Mouse (Mus musculus) spleen, postnatal 10 days (tissue): Measurements from ENCODE around the gene Faf1.

Source experiments
- DNase-seq, 2 experiments: peaks; one replicate each; pipeline ENCODE4 v3.0.0; 2021 to 2022; ENCODE audit warnings: low spot score in 2 of 2

Gene Faf1

DNA sequence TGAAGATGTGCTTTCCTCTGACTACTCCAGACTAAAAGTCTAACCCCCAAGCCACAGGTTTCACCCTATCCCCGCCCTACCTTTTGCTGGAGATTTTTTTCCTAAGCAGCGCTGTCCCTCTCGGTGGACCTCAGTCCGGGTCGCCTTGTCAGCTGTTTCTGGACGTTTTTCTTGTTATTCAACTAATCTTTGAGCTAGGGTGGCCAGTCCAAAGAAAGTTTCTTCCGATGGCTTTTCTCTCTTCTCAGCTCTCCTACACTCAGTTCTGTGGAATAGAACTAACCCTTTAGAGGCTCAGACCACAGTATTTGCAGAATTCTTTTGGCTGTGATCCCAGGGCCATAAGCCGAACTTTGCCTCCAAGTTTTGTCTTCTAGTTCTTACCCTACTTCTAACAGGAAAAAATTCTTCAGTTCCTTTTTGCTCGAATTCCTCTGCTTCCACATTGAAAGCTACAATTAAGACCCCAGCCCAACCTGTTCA, 302.5 kb downstream of the Faf1 start:
- no peak for DNase-seq

GRCm38 (mm10) chr4:109979461-109980320, 303.3 kb downstream of the Faf1 start:
- no peak for DNase-seq

DNA sequence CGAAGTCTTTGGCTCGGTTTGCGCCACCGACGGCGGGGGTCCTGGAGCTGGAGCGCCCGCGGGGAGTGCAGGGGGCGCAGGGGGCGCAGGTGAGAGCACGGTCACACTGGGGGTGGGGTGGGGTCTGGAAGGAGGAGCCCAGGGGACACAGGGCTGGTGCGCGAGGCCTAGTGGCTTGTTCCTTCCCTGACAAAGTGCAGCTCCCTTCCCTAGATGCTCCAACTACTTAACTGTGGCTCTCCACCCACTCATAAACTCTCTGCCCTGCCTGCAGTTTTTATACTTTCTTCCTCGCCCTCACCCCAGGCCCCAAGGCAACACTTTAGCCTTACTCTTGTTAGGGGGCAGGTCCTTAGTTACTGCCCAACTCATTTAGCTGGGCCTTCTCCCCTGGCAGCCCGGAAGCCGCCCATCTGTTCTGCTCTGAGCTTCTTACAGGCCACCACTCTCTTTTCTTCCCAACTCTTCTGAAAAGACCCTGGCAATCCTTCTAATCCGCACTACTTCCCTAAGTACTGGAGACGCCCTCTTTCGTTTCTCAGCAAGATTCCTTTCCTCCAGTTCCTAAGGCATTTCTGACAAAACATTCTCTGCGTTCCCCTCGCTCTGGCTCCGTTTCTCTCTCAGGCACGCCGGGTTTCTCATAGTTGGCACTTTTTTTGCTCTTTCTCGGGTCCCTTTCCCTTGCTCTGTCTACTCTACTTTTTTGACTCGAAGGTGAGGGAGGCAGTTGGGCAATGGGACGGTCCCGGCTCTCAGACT, 304.1 kb downstream of the Faf1 start:
- DNase-seq = no peak

- DNase-seq = peak in 1 of 2 experiments; percentile 21
These were observed 304.9 kb downstream of the Faf1 start for GRCm38 (mm10) chr4:109981083-109981870.

DNA sequence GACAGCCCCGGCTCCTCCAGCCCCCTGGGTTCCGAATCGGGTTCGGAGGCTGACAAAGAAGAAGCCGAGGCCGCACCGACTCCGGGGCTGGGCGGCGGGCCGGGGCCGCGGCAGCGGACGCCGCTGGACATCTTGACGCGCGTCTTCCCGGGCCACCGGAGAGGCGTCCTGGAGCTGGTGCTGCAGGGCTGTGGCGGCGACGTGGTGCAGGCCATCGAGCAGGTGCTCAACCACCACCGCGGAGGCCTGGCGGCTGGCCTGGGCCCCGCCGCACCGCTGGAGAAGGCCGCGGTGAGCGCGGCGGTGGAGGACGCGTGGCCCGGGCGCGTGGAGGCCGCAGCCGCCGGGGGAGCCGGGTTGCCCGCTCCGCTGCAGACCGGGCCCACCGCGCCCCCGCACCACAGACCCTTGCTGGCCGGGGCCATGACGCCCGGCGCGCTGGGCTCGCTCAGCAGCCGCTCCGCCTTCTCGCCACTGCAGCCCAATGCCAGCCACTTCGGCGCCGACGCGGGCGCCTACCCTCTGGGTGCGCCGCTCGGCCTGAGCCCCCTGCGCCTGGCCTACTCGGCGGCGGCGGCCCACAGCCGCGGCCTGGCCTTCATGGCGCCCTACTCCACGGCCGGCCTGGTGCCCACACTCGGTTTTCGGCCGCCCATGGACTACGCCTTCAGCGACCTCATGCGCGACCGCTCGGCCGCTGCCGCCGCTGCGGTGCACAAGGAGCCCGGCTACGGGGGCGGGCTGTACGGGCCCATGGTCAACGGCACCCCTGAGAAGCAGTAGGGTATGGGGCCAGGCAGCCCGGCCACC, 305.7 kb downstream of the Faf1 start:
- no peak for DNase-seq

DNA sequence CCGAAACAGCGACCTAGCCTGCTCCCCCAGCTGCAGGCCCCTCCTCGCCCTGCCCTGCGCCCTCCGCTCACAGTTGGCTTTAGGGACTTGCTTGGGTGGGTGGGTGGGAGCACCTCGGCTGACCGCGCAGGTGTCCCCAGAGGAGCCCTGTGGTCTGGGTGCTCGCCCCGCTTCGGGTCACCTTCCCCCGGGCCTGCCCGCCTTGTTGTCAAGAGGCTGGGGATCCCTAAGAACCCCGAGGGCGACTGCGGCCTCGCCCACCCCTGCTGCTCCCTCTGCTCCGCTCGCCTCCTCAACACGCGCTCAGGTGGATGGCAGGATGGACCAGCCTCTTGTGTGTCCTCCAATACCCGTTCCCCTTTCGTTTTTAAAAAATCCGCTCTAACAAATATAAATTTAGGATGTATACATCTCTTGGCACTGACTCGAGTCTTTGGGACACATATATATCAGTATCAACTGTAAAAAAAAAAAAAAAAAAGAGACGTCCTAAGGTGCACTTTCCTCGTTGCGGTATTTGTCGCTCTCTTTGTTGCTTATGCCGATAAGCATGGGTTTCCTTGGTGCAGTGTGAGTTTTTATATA, 306.4 kb downstream of the Faf1 start:
- no peak for DNase-seq

- no peak for DNase-seq
These were observed 307.1 kb downstream of the Faf1 start for GRCm38 (mm10) chr4:109983281-109984001.

DNA sequence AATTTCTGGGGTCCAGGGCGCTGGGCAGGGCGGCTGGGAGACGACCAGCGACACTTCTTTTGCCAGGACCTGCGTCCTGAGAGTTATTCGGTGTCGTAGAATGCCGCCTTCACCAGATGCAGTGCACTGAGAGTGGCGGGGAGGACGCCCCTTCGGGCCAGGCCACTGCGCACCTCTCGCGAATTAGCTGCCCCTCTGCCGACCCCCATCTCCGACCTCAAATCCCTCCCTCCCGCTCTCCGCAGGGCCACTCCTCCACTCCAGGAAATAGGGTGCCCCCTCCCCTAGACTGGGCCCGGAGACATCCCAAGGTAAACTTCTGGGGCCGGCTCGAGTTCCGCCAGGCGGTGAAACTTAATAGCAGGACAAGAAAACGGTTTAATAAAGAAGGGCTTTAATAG, 307.6 kb downstream of the Faf1 start:
- no peak for DNase-seq

- no peak for DNase-seq
These were observed 308.4 kb downstream of the Faf1 start for GRCm38 (mm10) chr4:109984496-109985423.

DNA sequence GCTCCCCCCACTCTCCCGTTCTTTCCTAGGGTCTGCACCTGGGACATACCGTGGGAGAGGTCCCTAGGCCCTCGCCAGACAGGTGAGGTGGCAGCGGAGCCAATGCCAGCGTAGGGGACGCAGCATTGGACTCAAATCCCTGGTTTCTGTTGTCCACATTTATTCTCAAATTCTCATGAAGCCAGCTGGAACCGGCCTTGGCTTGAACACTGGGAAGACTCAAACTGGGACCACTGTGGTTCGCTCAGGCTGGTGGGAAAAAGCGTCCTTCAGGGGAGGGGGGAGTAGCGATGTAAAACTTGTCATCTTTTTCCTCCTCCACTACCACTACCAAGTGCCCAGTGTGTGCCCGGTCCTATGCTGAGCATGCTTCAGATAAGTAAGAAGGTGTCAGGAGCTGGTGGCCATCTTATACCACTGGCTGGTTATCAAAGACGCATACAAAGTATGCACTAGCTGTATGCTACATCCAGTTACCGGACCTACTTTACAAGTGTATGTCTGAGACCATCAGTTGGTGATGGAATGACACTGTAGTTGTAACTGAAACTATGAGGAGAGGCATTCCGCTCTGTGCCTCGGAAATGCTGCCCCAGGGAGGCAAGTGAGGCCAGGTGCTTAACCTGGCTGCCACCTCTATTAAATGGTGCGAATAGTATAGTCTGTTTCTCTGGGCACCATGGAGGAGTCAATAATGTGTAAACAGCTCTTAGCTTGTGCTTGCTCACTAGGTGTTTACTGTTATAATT, 309.2 kb downstream of the Faf1 start:
- no peak for DNase-seq

GRCm38 (mm10) chr4:109986301-109986700, 309.9 kb downstream of the Faf1 start:
- DNase-seq = no peak

DNA sequence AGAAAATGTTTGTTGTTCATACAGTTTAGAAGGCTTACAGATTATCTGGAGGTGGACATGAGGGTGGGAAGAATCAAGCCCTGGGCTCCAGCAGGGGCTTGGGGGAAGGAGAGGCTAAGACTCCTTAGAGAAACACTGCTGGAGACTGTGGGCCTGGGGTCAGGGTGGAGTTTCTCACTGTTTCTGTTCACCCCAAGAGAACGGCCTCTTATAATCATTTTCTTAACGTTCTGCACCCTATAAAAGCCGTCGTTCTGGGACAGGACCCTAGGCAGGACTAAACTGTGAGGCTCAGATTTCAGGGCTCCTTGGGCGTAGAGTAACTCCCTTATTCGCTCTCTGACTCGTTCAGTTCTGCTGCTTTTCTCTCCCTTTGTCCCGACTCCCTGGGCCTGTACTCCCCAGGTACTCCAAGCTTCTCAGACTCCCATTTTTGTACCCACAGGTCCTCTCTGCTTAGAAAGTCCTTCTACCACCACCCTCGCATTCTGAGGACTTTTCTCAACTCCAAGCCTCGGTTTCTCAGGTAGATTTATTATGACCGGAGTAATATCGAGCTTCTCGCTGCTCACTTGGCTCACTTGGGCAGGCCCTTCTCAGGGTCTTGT, 310.5 kb downstream of the Faf1 start:
- no peak for DNase-seq

DNA sequence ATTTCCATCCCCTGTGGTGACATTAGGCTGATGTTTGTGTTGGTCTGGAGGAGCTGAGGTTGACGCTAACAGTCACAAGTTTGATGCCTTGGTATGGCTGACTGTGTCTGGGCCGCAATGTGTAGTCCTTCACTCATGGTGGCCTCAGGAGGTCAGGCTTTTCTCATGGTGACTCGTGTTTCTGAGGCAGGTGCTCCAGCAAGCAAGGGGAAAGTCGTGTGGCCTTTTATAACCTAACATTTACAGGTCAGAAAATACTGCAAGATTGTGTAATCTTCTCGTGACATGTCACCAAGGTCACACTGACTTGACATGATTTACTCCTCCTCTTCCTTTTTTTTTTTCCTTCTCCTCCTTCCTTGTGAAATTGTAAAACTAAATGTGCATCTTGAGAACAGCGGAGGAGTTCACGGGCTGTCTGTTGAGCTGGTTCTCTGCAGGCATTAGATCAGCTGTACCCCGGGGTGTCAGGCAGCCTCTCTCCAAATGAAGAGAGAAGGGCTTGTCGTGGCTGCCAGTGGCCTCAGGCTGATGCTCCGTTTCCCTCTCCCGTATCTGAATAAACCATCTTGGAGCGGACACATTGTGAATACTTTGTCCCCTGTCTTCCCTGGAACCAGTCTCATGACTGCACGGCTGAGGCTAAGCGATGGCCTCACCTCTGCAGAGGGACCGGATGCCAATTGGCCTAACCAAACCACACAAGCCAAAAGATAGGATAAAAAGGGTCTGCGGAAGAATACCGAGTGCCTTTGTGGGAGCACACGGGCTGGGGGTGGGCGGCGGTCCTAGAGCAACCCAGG, 311.4 kb downstream of the Faf1 start:
- DNase-seq = no peak

DNA sequence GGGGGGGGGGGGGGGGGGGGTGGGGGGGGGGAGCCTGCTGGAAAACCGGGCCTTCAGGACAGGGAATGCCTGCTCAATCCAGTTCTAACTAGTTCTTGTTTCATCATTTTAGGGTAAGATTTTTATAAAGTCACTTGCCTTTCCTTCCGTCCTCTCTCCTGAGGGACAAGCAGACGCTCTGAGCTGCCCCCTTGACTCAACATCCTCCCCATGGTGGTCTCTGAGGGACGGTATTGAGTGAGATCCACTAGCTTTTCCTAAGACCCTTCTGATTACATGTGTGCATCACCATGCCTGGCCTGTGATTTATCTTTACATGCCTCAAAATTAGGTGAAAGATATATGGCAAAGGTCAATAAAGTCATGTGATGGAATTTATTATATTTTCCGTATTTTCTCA, 312.0 kb downstream of the Faf1 start:
- DNase-seq = no peak

DNA sequence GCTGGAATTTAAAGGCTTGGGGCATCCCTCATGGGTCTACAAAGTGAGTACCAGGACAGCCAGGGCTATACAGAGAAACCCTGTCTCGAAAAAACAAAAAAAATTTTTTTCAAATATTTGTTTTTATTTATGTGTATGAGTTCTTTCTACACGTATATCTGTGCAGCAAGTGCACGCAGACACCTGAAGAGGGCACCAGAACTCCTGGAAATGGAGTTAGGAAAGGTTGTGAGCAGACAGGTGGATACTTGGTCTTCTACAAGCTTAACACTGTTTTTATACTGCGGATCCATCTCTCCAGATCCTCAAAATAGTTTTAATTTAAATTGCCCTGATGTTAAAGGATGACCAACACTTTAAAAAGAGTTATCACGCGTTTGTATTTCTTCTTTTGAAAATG, 312.8 kb downstream of the Faf1 start:
- no peak for DNase-seq

DNA sequence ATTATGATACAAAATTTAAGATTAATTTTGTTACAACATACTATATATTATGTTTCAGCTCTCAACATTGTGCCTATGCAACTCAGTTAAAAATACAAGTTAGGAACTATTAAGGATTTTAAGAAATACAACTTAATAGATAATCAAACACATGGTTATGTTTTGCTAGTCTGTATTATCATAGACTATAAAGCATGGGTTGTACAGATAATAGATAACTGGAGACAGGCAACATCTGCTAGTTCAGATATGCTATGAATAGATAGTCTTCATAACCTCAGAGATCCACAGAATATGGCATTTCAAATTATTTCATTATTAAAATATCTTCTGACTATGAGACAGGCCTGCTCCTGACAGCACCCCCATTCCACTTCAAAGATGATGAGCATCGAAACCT, 329.7 kb downstream of the Faf1 start:
- DNase-seq = no peak
